Mouse (Mus musculus) natural killer cell, adult 2 months (primary cell): Measurements from ENCODE around the gene Pkp4.
"Not testable (repeated sequence)": the region's sequence is repeated elsewhere in the genome, so short reads cannot be mapped to it uniquely, and the experiment has no call there.

Experiments used
- DNase-seq, 2 experiments: peaks; one replicate each; pipeline ENCODE4 v3.0.0; 2022; ENCODE audit warnings: low spot score in 2 of 2

The Pkp4 gene

DNA sequence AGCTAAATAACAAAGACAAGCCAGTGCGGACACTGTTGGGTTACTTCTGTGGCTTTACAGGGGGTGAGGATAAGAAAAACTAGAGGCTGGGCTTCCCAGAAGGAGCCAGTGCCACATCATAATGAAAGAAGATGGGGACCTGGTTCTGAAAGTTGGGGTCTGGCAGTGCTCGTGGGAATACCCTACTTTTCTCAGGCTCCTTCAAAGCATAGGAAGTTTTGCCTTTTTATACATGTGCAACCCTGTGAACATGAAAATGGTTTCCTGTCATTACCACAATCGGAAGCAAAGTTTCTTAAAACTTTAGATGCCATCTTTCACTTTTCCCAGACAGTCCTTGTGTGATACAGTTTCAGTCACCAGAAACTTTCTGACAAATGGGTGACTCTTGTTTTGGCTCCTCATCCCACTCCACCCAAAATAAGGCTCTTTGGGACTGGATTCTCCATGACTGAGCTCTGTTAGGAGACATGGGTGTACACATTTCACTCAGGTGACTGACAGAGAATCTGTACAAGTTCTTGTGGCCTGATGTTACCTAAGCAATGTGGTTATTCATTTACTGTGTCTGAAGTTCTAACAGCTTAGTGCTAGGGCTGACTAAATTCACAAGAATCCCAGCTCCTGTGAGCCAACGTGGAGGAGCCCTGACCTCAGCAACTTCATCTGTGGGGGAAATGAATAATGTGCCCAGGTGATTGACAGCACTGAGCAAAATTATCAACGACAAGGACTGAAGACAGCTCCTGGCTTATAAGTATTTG is 179.3 kb downstream of the Pkp4 start:
- no peak for DNase-seq

DNA sequence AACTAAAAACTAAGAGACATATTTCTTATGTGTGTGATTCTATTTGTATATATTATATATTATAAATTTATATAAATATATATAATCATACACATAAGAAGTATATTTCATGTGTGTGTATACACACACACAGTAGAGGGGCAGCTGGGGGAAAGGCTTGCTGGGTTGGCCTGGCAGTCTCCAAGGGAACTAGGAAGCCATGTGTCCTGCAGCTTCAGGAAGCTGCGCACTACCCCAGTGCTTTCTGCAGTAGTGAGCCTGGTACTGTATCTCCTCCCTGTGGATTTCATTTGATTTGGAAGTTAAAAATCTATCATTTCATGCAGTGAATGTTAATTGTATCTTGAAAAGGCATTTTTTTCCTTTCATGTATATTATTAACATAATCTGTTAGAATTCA is 180.2 kb downstream of the Pkp4 start:
- no peak for DNase-seq

- no peak for DNase-seq
Measured at GRCm38 (mm10) chr2:59342591-59343210, 182.1 kb downstream of the Pkp4 start.

- DNase-seq: no peak
Measured at GRCm38 (mm10) chr2:59343834-59344233, 183.2 kb downstream of the Pkp4 start.

DNA sequence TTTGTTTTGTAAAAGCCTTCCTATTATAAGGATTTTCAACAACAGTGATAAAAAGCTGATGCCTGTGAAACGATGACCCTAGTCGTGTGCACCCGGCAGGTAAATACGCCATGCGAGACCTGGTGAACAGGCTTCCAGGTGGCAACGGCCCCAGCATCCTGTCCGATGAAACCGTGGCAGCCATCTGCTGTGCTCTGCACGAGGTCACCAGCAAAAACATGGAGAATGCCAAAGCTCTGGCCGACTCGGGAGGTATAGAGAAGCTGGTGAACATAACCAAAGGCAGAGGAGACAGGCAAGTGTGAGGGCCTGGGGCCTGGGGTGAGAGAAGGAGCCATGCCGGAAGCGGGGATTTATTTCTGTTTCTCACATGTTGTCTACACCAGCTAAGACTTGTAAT is 184.0 kb downstream of the Pkp4 start:
- DNase-seq: no peak

DNA sequence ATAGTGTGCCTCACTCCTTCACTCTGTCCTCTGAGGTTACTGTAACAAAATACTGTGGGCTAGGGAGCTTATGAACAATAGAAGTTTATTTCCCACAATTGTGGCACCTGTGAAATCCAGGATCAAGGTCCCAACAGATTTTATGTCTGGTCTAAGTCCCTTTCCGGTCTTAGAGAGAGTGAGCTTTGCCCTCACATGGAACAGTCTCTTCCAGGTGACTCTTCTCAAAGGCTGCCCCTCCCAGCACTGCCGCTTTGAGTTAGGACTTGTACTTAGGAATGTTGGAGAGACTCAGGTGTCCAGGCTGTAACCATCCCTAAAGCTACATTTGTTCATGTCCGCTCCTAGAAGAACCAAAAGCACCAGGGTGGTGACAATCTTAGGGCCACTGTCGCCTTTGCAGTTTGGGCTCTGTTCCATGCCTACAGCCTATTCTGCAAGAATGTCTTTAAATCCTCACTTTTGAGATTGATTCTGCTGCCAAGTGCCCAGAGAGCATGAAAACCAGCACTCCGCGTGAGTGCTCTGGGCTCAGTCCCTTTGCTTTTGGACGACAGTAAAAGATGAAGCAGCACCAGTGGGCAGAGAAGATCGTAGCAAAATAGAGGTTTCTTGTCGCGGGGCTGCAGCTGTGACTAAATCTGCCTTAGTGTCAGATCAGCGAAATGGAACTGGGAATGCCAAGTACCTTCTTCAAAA is 184.6 kb downstream of the Pkp4 start:
- no peak for DNase-seq

- no peak for DNase-seq
Measured at GRCm38 (mm10) chr2:59346443-59346842, 185.8 kb downstream of the Pkp4 start.

DNA sequence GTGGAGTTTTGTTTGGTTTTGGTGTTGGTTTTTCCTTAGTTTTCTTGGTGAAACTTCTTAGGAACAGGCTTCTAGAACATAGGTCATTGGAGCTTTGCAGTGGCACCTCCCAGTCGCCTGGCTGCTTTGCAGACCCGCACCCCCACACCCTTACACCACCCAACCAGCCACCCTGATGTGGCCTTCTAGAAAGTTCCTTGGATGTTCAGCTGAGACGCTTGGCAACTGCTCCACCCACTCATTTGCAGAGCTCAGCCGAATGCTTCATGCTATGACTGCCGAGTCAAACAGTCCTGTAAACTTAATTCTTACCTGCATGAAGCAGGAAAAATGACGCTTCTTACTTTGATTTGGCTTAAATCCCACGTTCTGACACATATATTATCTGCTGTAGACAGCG is 187.9 kb downstream of the Pkp4 start:
- no peak for DNase-seq

- no peak for DNase-seq
Measured at GRCm38 (mm10) chr2:59350094-59350493, 189.4 kb downstream of the Pkp4 start.

- DNase-seq: no peak
Measured at GRCm38 (mm10) chr2:59351303-59352099, 190.9 kb downstream of the Pkp4 start.

GRCm38 (mm10) chr2:59353821-59354220 is 193.2 kb downstream of the Pkp4 start:
- no peak for DNase-seq

- DNase-seq: no peak
Measured at GRCm38 (mm10) chr2:59355531-59356289, 195.1 kb downstream of the Pkp4 start.

DNA sequence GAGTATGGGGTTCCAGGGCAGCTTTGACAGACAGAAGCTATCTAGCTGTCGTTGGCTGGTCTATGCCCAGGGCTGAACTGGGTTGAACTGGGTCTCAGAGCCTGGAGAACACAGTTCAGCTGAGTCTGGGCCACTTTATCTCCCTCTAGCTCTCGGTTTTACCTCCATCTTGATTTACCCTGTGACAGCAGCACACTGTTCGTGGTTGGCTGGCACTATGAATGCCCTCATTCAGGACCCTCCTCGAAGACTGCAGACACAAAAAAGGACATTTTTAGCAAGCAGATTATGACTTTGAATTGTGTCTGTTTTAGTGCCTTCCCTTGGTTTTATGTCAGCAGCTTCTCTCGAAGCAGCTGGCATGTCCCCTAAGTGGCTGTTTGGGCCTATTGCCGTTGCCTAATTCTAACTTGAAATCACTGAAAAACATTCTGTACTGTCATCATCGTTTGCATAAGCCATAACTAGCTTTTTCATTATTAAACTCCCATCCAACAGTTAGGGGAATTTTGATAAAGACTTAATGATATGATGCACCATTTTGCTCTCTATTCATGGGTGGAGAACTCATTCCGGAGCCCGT is 199.2 kb downstream of the Pkp4 start:
- DNase-seq: no peak

GRCm38 (mm10) chr2:59361350-59361780 is 200.7 kb downstream of the Pkp4 start:
- DNase-seq: no peak

DNA sequence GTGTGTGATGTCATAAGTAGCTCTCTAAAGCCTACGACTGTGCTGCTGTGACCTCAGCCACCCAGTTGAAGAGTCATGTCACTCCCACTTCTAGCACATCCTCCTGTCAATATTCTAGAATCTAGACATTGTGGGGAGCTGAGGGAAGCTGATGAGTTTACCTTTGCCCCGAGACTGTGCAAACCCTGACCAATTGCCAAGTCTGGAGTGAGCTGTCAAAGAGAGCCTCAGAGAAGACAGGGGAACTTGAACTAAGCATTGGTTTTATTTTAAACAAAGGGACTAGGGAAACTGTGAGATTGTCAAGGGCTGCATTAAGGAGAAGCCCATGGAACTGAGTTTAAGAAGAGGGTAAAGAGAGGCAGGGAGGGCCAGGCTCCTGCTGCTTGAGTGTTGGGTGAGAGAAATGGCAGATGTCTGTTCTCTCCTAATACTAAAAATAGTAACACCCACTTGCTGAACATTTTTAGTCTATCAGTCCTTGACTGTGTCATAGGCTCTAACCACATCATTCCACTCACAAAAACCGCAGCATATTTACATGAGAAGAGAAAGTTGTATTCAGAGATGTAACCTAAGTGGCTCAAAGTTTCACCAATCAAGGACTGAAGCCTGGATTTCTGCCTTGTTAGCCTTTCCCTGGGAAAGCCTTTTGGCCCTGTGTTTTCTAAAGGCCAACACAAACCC is 203.6 kb downstream of the Pkp4 start:
- DNase-seq: no peak

- DNase-seq: no peak
Measured at GRCm38 (mm10) chr2:59367191-59367590, 206.5 kb downstream of the Pkp4 start.

GRCm38 (mm10) chr2:59373113-59373512 is 212.5 kb downstream of the Pkp4 start:
- DNase-seq: no peak

DNA sequence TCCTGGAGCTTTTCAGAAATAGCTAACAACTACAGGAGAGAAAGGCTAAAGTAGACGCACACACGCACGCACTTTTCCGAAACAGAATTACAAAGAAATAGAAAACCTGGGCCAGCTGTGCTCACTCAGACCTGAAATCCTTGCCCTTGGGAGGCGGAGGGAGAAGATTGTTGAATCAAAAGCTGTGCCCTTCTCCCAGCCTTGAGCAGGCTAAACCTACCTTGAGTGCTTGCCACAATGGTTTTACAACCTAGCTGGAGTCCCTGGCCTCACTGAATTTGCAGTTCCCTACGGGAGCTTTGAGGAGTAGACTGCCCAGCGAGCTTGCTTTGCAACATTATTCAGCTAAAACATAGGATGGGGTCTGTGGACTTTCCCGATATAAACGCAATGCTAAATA is 217.4 kb downstream of the Pkp4 start:
- no peak for DNase-seq

GRCm38 (mm10) chr2:59378861-59379260 is 218.2 kb downstream of the Pkp4 start:
- DNase-seq: not testable (repeated sequence)

GRCm38 (mm10) chr2:59383231-59383630 is 222.6 kb downstream of the Pkp4 start:
- no peak for DNase-seq
